Mouse (Mus musculus) midbrain, postnatal 0 days (tissue): Measurements from ENCODE around the gene Pla2g10. TPM values are rescaled to one million over a fixed set of nuclear protein-coding genes. Genes with fewer than 3 reads are reported as not detected.

Experiments used
- ATAC-seq: fragments of 200-750 bp; cut with Nextera tagmentation; 2 replicates; pipeline ENCODE4 v1.8.0; 2017; ENCODE audit warnings: moderate number of reproducible peaks, mild to moderate bottlenecking, moderate TSS enrichment, moderate library complexity; ENCODE audit not compliant: low FRiP score
- DNase-seq: peaks from one replicate; pipeline ENCODE4 v3.0.0-alpha.2; 2015; ENCODE audit warnings: low spot score
- H3K27ac ChIP-seq: fragments of 300-500 bp; sonication (generic); 2 replicates; pipeline ENCODE4 v1.5.1; 2014; ENCODE audit warnings: low read depth, mild to moderate bottlenecking, low read length, mixed read lengths
- H3K27me3 ChIP-seq: fragments of 300-500 bp; sonication (generic); 2 replicates; pipeline ENCODE4 v1.6.1; 2014; ENCODE audit warnings: low read length, control low read depth, mixed read lengths; ENCODE audit not compliant: insufficient read depth
- H3K36me3 ChIP-seq: fragments of 300-500 bp; sonication (generic); 2 replicates; pipeline ENCODE4 v1.6.1; 2014; ENCODE audit warnings: low read length, control low read depth, mixed read lengths; ENCODE audit not compliant: insufficient read depth
- H3K4me1 ChIP-seq: fragments of 300-500 bp; sonication (generic); 2 replicates; pipeline ENCODE4 v1.6.1; 2014; ENCODE audit warnings: mild to moderate bottlenecking, control low read depth, antibody characterized with exemption, low read length, mixed read lengths; ENCODE audit not compliant: insufficient read depth
- H3K4me2 ChIP-seq: fragments of 300-500 bp; sonication (generic); 2 replicates; pipeline ENCODE4 v1.6.1; 2014; ENCODE audit warnings: low read depth, mild to moderate bottlenecking, low read length, mixed read lengths; ENCODE audit not compliant: poor library complexity, severe bottlenecking
- H3K4me3 ChIP-seq: fragments of 300-500 bp; sonication (generic); 2 replicates; pipeline ENCODE4 v1.5.1; 2014; ENCODE audit warnings: low read depth, mild to moderate bottlenecking, low read length, moderate library complexity
- H3K9ac ChIP-seq: fragments of 300-500 bp; sonication (generic); replicated peaks from 2 replicates; pipeline ENCODE4 v1.6.1; 2014; ENCODE audit warnings: mild to moderate bottlenecking, low read length, moderate library complexity, mixed read lengths; ENCODE audit not compliant: poor library complexity, severe bottlenecking
- H3K9me3 ChIP-seq: fragments of 300-500 bp; sonication (generic); 2 replicates; pipeline ENCODE4 v1.6.1; 2016; ENCODE audit warnings: low read length, control low read depth
- CTCF ChIP-seq: IDR thresholded peaks from 2 replicates; pipeline ENCODE4 v1.5.1; 2016; ENCODE audit warnings: antibody characterized with exemption, mild to moderate bottlenecking
- WGBS: fragments of 180-500 bp; shearing (Covaris S2); extraction: QIAGEN DNeasy Blood & Tissue Kit; methylation state at CpG from one replicate; pipeline ENCODE4 v1.1.7; 2014; 5-methylcytosine and 5-hydroxymethylcytosine counted together
- polyA plus RNA-seq: library from polyadenylated mRNA; unstranded; fragments of >200 nt; fragmentation: Nextera tagmentation; extraction: Ambion mirVana; gene quantifications from 2 replicates; pipeline ENCODE4 v1.2.1, GENCODE M21; 2015
- total RNA-seq: library from RNA; depleted of rRNA; stranded (reverse); fragments of >200 nt; gene quantifications from 2 replicates; pipeline ENCODE4 v1.2.3, GENCODE M21; 2014; rRNA removed

The Pla2g10 gene
- total and polyA plus RNA-seq, 2 experiments from 2014 or later, result not detected

GRCm38 (mm10) chr16:13668402-13669108, 62.2 kb downstream of the Pla2g10 start:
- no peaks in the 10 kb centered on the region for H3K9me3 ChIP-seq
- WGBS, result 82% methylated on average over 10 of the region's 10 CpGs
- ATAC-seq (no peak), DNase-seq (no peak)
- TF ChIP-seq CTCF, result no peak
- H3K27ac ChIP-seq, result 0 out of 2 replicates have a peak overlapping the region, but pooled peaks have one; percentile 58
- peak overlapping the region; percentile 69 for H3K4me3 ChIP-seq
- H3K4me1 ChIP-seq, result no peaks in the 10 kb centered on the region; the same call in 1 of the 2 replicates
- no peaks in the 10 kb centered on the region for H3K27me3 ChIP-seq
- H3K9ac ChIP-seq, result no peak overlapping the region
- peaks cover 8% of the 10 kb centered on the region; the same call in 1 of the 2 replicates for H3K36me3 ChIP-seq
- H3K4me2 ChIP-seq, result peak overlapping the region; percentile 87

GRCm38 (mm10) chr16:13667878-13668343, 62.9 kb downstream of the Pla2g10 start, which contains the start of gene Parn:
Gene Parn (minus strand): TSS chr16:13668170.
- Histone ChIP-seq H3K9ac (peak within 1 kb of the TSS; percentile 71), H3K4me2 (peak within 1 kb of the TSS; percentile 87), H3K36me3 (peaks cover 12% of the 10 kb centered on the region; the same call in 1 of the 2 replicates), H3K4me1 (no peaks in the 10 kb centered on the region), H3K9me3 (no peaks in the 10 kb centered on the region), H3K4me3 (peak within 1 kb of the TSS; percentile 69), H3K27ac (peak within 1 kb of the TSS; percentile 58), H3K27me3 (no peaks in the 10 kb centered on the region)
- WGBS, result under 1% methylated on average over 35 of the region's 35 CpGs
- TF ChIP-seq CTCF, result no peak; the same call in 1 of the 2 replicates
- ATAC-seq (peak; percentile 87), DNase-seq (peak; percentile 94)

Other genes with a start within 250 kb of the Pla2g10 start
- gene Parn, start 62.8 kb downstream of the Pla2g10 start, total RNA-seq, result 11.8 and 14.8 TPM in 2 replicates
- 28.0 and 29.3 TPM in 2 replicates for gene Parn, start 62.8 kb downstream of the Pla2g10 start, polyA plus RNA-seq
- 37.5 and 38.9 TPM in 2 replicates for gene Bfar, start 59.1 kb downstream of the Pla2g10 start, total RNA-seq
- gene Bfar, start 59.1 kb downstream of the Pla2g10 start, polyA plus RNA-seq, result 37.1 and 38.3 TPM in 2 replicates
- gene 3110001I22Rik, start 59.1 kb downstream of the Pla2g10 start, total RNA-seq, result 3.1 and 5.4 TPM in 2 replicates
- gene 3110001I22Rik, start 59.1 kb downstream of the Pla2g10 start, polyA plus RNA-seq, result 3.2 and 4.0 TPM in 2 replicates
- 77.5 and 85.5 TPM in 2 replicates for gene Rrn3, start 49.7 kb upstream of the Pla2g10 start, total RNA-seq
- gene Rrn3, start 49.7 kb upstream of the Pla2g10 start, polyA plus RNA-seq, result 74.6 and 80.8 TPM in 2 replicates
- 148 and 162 TPM in 2 replicates for gene Ntan1, start 87.9 kb upstream of the Pla2g10 start, total RNA-seq
- 224 and 237 TPM in 2 replicates for gene Ntan1, start 87.9 kb upstream of the Pla2g10 start, polyA plus RNA-seq
- gene Pdxdc1, start 172.1 kb upstream of the Pla2g10 start, total RNA-seq, result 77.1 and 86.5 TPM in 2 replicates
- gene Pdxdc1, start 172.1 kb upstream of the Pla2g10 start, polyA plus RNA-seq, result 59.6 and 65.8 TPM in 2 replicates
- 53.9 and 58.3 TPM in 2 replicates for gene Mpv17l, start 172.2 kb upstream of the Pla2g10 start, total RNA-seq
- gene Mpv17l, start 172.2 kb upstream of the Pla2g10 start, polyA plus RNA-seq, result 50.9 and 52.8 TPM in 2 replicates